Mouse (Mus musculus) frontal cortex, postnatal 36 days (tissue): Measurements from ENCODE around the gene Gas7.
A peak's percentile ranks its signal among the peaks of the same experiment; 100 is the strongest.

Source experiments
- DNase-seq, 2 experiments: peaks; one replicate each; pipeline ENCODE4 v3.0.0; 2022; ENCODE audit warnings: low spot score in 2 of 2

Gas7 gene

DNA sequence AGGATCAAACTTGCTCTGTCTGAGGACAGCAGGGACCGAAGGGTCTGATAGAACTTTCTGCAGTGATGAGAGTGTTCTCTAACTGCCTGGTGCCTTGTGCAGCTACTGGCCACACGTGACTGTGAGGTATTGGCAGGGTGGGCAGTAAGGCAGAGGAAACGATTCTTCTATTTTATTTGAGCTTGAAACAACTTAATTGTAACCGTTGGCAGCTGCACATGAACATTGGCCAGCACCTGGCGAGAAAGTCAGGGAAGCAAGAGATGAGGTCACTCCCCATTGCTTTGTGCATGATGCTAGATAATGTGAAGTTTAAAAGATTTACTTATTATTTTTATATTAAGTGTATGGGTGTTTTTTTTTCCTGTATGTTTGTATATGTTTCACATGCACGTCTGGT lies 77.9 kb downstream of the Gas7 start:
- no peak for DNase-seq

DNA sequence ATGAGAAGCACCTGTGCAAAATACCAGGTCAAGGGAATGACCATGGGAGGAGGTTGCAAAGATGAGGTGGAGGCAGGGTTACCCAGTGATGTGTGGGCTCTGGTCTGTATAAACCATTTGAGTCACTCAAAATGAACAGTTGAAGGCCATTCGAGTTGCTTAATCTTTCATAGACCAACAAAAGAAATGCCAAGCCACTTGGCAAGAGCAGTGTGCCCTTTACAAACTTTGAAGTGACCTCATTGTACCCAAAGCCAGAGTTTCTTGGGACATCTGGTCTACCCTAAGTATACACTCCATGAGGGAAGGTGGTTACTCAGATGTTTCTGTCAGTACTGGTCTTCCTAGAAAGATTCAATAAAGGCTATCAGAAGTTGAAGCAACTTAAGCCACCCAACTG lies 80.5 kb downstream of the Gas7 start:
- no peak for DNase-seq

DNA sequence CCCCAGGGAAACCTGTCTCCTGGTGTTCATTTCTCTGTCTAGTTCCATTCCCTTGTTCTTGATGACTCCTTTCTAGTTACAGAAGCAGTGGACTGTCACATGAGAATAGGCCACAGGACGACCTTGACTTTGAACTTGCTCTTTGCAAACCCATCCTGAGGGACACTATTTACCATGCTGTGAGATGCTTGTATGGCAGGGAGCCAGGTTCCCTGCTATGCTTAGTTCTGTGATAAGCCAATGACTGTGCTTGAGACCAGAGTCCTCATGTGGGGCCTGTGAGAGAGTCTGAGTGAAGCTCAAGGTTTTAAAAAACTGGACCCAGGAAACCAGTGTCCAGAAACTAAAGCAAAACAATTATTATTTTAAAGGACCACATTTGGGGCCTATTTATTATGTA lies 81.2 kb downstream of the Gas7 start:
- DNase-seq = no peak

DNA sequence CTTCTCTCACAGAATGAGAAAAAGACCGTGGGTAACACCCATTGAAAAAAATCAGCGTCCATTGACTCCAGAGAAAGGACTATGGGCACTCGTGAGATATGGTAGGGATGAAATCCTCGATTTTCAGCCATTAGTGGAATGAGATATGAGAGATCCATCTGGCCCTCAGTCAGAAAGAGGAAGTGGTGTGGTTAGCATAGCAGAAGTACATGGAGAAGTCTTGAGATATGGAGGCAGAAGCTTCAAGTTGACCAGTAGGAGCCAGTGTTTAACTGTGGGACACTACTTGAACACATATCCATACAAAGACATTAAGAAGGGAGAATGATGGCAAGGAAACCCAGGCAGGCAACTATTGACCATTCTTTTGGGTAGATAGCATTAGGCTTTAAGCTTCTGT lies 82.1 kb downstream of the Gas7 start:
- DNase-seq = no peak

GRCm38 (mm10) chr11:67538557-67538956 lies 83.3 kb downstream of the Gas7 start:
- DNase-seq = no peak

DNA sequence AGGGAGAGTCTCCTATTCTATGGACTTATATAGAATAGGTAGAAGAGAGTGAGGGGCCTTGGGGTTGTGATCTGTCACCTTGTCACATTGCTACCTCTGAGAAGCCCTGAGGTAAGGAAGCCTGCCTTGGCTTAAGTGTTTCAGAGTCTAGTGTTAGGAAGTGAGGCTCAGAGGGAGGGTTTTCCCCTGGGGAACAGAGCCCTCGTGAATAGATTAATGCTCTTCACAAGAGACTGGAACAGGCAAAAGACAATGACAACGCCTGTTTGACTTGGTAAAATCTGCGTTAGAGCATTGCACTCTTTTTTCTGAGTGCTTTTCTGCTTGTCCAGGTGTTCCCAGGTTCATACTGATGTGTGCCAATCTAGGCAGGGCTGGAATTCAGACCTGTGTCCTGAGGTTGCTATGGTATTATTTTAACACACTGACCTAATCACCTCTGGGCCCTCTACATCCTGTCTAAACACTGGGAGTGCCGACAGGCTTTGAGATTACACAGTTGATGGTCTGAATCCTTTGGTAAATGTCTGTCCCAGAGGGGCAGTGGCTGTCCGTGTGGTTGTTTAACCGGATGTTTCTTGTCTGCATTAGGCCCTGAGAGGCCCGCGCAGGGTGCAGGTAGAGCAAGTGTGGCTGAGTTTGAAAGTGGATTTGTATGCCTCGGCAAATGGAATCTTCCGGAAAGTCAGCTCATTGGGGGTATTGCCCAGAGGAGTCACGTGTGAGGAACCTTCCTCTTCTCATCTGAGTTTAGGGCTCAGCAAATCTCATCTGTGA lies 89.6 kb downstream of the Gas7 start:
- no peak for DNase-seq

DNA sequence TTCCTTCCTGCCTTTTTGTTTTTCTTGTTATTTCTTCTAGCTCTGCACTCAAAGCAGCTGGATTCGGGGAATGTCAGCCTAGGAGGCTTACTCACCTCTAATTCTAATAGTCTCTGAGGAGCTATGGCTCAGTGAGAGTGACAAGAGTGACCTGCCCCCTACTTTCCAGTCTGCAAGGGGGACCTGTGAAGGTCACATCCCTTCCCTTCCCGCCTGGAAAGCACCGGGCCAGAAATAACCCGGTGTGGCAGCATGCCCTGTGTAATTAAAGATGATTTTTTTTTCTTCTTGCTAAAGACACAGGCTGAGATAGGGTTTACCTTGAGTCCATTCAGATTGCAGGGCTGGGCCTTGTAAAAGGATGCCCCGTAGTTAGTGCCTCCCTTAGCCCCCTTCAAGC lies 91.3 kb downstream of the Gas7 start:
- no peak for DNase-seq

DNA sequence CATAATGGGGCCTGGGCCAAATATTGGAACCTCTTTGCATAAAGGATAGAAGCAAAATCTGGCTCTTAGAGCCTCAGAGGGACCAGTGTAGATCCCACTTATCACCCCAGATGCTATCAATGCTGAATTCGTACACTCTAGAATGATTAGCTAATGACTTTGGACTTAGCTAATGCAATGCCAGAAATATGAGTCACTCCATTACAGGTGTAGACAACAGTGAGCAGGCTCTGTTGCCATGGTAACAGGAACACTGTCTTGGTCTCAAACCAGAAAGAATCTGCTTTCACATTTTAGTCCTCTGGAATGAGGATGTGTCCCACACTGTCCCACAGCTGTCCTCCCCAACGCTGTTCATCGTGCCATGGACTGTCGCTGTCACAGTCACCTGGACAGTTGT lies 94.1 kb downstream of the Gas7 start:
- DNase-seq = no peak

- DNase-seq = no peak
These were observed 94.7 kb downstream of the Gas7 start for GRCm38 (mm10) chr11:67549762-67550488.

DNA sequence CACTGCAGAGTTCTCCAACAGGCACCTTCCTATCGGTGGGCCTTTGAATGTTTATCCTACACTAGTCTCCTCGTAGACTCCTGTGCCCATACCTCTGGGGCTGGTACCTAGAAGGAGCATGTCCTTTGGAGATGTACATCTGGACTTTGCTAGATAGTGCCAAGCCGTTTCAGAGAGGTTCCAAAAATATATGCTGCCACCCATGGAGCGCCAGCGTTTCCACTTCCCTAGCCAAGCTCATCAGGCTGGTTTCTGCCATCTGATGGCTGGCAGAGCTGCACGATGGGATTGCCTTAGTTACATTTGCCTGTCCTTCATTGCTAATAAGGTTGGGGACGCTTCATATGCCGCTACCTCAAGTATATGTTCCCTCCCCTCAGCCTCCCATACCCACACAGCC lies 97.2 kb downstream of the Gas7 start:
- DNase-seq = peak in 1 of 2 experiments; percentile 59

DNA sequence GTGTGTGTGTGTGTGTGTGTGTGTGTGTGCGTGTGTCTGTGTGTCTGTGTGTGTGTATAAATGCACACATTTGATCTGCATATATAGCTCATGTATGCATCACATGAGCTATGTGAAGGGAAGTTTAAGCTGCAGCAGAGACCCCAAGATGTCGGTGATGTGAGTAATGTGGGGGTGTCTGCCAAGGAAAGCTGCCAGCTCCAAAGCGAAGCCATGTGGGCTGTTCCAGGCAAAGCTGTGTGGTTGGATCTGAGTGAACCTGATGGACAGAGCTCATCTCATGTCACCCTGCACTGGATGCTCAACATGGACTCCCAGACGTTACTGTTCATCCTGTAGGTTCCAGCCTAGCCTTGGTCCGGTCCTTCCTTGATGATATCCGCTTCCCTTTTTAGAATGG lies 99.0 kb downstream of the Gas7 start:
- peak; percentile 65 to 67 for DNase-seq

DNA sequence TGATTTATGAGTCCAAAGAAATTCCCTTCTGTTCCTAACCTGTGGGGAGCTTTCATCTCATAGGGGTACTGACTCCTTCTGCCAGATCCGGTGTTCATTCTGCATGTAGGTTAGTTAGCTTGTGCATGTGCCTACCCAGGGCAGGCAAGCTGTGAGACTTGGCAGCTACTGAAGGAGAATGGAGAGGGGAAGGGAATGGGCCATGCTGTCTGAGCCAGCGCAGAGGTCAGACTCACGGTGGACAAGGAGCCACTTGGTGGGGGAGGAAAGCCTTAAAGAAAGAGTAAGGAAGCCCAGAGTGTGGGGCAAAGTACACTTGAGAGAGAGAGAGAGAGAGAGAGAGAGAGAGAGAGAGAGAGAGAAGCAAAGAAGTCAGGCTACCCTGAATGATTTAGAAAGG lies 101.1 kb downstream of the Gas7 start:
- DNase-seq = no peak

DNA sequence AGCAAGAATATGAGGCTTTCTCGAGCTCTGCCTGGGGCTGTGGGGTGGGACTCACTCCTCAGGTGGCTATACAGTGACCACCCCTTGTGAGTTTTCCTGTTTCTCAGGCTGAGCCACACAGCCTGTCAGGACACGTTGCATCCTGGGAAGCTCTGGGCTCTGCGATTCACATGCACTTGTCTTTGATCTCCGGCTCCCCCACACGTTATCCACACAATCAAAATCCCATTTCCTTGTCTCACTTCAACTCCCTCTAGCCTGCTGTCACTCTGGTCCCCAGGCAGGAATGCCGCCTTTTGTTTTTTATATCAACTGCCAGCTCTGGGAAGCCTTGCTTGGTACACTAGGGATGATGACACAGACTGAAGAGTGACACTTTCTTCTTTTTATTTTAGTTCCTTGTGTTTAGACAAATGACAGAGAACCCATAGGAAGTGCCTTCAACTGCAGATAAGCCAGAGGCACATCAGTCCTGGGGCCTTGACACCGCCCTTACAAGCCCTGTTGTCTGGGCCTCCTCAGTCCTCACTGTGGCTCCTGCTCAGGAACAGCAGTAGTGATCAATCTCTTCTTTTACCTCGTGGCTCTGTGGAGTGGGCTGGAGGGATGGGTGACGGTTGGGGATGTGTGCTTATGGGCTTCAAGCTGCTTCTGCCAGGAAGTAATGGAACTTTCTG lies 103.7 kb downstream of the Gas7 start:
- DNase-seq = no peak

DNA sequence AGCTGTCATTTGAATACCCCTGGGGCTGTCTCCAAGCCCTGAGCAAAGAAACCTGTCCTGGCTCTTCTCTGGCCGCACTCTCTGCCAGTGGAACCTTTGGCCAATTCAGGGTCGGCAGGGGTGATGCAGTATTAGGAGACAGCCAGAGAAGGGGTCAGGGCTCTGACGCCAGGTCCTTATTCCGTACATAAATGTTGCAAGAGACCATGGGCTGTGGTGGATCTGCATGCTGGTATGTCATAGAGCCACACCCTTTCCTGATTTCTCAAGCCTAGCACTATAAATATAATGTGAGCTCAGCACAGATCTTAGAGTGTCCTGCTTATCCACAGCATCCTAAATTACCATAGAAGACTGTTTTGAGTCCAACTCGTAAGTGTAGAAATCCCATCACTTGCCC lies 104.3 kb downstream of the Gas7 start:
- DNase-seq = no peak

DNA sequence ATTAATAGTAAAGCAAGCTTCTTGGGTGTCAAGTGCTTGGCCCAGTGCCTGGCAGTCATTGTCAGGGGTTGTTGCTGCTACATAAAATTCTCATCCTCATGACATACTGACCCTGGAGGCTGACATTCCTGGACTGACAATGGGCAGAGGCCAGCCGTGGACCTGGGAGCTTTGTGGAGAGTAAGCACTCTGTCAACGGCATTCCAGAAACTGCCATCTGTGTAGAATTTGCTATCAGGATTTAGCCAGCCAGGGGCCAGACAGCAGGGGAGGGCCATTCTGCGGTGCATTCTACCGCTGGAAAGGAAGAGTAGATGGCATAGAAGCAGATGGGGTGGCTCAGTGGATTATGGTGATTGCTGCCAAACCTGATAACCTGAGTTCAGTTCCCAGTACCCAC lies 106.4 kb downstream of the Gas7 start:
- no peak for DNase-seq

- no peak for DNase-seq
These were observed 107.9 kb downstream of the Gas7 start for GRCm38 (mm10) chr11:67563141-67563540.

- DNase-seq = no peak
These were observed 108.9 kb downstream of the Gas7 start for GRCm38 (mm10) chr11:67564003-67564637.

DNA sequence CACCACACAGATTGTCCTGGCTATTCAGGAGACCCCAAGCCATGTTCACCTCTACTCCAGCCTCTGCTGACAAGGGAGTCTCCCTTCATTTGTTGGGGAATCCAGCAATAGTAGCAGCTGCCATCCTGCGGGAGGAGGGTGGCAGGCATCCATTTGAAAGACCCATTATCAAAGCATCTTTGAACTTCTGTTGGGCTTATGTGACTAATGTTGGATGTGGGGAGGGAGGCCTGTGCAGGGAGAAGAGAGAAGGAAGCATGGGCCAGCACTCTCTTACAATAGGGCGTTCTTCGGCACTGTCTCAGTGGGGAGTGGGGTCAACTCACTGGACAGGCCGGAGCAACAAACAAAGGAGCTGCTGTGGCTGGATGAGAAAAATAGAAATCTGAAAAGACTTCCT lies 110.3 kb downstream of the Gas7 start:
- no peak for DNase-seq

DNA sequence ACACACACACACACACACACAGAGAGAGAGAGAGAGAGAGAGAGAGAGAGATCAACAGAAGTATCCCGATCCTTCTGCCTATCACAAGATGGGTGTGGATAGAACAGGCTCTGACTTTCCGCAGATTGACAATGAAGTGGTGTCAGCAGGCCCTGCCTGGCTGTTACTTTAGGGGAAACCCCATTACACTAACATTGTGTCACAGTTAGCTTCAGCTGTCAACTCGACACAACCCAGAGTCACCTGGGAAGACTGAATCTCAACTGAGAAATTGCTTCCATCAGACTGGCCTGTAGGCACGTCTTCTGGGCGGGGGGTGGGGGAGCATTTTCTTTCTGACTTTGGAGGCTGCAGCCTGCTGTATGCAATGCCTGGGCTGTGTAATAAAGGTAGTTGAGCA lies 111.5 kb downstream of the Gas7 start:
- no peak for DNase-seq

GRCm38 (mm10) chr11:67567184-67567583 lies 111.9 kb downstream of the Gas7 start:
- no peak for DNase-seq

GRCm38 (mm10) chr11:67567991-67568390 lies 112.8 kb downstream of the Gas7 start:
- no peak for DNase-seq

GRCm38 (mm10) chr11:67568815-67569214 lies 113.6 kb downstream of the Gas7 start:
- DNase-seq = no peak
